Mouse (Mus musculus) kidney, embryonic 14.5 days (tissue): ENCODE data around the gene Psmd2. TPM values are rescaled to one million over a fixed set of nuclear protein-coding genes. Genes with fewer than 3 reads are reported as not detected.

ENCODE experiments used
- ATAC-seq: fragments of 200-750 bp; cut with Nextera tagmentation; 2 replicates; pipeline ENCODE4 v1.8.0; 2017; ENCODE audit warnings: moderate number of reproducible peaks, mild to moderate bottlenecking, moderate TSS enrichment, moderate library complexity; ENCODE audit not compliant: low FRiP score, low TSS enrichment
- H3K27ac ChIP-seq: fragments of 300-500 bp; sonication (generic); 2 replicates; pipeline ENCODE4 v1.5.1; 2014; ENCODE audit warnings: low read depth, mild to moderate bottlenecking, low read length, moderate library complexity, mixed read lengths
- H3K27me3 ChIP-seq: fragments of 300-500 bp; sonication (generic); 2 replicates; pipeline ENCODE4 v1.6.1; 2014; ENCODE audit warnings: mild to moderate bottlenecking, low read length; ENCODE audit not compliant: control insufficient read depth, insufficient read depth
- H3K36me3 ChIP-seq: fragments of 300-500 bp; sonication (generic); 2 replicates; pipeline ENCODE4 v1.6.1; 2014; ENCODE audit warnings: low read length, mixed read lengths; ENCODE audit not compliant: control insufficient read depth, insufficient read depth
- H3K4me1 ChIP-seq: fragments of 300-500 bp; sonication (generic); 2 replicates; pipeline ENCODE4 v1.6.1; 2014; ENCODE audit warnings: low read length, mixed read lengths; ENCODE audit not compliant: control insufficient read depth, insufficient read depth
- H3K4me2 ChIP-seq: fragments of 300-500 bp; sonication (generic); replicated peaks from 2 replicates; pipeline ENCODE4 v1.6.1; 2014; ENCODE audit warnings: low read depth, mild to moderate bottlenecking, low read length
- H3K4me3 ChIP-seq: fragments of 300-500 bp; sonication (generic); 2 replicates; pipeline ENCODE4 v1.5.1; 2014; ENCODE audit warnings: mild to moderate bottlenecking, low read length
- H3K9ac ChIP-seq: fragments of 300-500 bp; sonication (generic); 2 replicates; pipeline ENCODE4 v1.6.1; 2014; ENCODE audit warnings: low read depth, mild to moderate bottlenecking, low read length, moderate library complexity
- H3K9me3 ChIP-seq: fragments of 300-500 bp; sonication (generic); 2 replicates; pipeline ENCODE4 v1.6.1; 2016; ENCODE audit warnings: low read length; ENCODE audit not compliant: control insufficient read depth
- WGBS: fragments of 180-500 bp; shearing (Covaris S2); extraction: QIAGEN DNeasy Blood & Tissue Kit; methylation state at CpG from one replicate; pipeline ENCODE4 v1.1.7; 2014; 5-methylcytosine and 5-hydroxymethylcytosine counted together
- polyA plus RNA-seq: library from polyadenylated mRNA; unstranded; fragments of >200 nt; fragmentation: Nextera tagmentation; extraction: Ambion mirVana; gene quantifications from 2 replicates; pipeline ENCODE4 v1.2.1, GENCODE M21; 2014

Gene Psmd2
- polyA plus RNA-seq, 1 experiment from 2014 or later, result 355 TPM

DNA sequence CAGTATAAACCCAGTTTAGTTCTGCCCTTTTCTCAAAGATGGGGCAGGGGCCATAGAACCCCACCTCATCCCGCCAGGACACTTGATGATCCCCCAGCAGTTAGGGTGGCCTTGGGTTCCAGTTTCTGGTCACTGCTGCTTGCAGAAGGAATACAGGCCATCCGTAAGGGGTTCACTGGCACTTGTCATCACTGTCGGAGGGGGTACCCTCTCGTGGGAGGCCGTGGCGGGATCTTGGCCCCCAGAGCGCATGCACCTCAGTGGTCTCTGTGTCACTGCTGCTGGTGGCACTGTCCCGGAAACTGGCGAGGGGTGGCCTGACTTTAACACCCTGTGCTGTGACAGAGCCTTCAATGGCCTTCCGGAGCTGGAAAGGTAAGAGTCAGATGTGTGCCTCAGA lies 51.6 kb downstream of the Psmd2 start:
- Histone ChIP-seq H3K27ac (no peak overlapping the region), H3K27me3 (no peaks in the 10 kb centered on the region), H3K9me3 (no peaks in the 10 kb centered on the region), H3K4me2 (no peak overlapping the region), H3K36me3 (peaks cover 15% of the 10 kb centered on the region), H3K4me3 (no peak overlapping the region), H3K4me1 (peaks cover 17% of the 10 kb centered on the region; the same call in 1 of the 2 replicates), H3K9ac (no peak overlapping the region)
- no peak for ATAC-seq
- 93% methylated on average over 10 of the region's 10 CpGs for WGBS

DNA sequence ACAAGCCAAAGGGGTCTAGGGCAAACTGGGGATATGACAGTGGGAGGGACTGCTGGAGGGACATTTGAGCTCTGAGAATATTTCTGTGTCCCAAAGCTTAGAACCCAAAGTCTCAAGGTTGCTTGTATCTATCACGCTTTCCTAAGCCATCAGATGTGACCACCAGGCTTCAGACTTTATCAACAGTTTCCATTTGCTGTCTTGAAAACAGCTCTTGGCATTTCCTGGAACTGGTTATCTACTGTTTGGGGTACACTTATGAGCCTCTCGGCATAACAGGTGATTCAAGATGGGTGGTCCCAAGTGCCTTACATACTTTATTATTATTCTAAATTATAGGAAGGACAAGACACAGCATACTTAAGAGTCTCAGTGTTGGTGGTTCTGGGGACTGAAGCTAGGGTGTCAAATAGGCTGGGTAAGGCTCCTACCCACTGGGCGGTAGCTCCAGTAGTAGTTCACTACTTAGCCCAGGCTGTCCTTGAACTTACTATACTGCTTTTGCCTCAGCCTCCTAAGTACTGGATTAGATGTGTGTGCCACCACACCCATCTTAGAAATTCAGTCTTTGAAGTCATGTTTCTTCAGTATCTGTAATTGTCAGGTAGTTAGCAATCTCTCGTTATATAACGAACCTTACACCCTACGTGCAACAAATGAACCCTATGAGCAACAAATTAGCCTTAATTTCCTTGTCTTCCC lies 52.4 kb downstream of the Psmd2 start:
- Histone ChIP-seq H3K36me3 (peaks cover 20% of the 10 kb centered on the region), H3K4me3 (no peak overlapping the region), H3K27me3 (no peaks in the 10 kb centered on the region), H3K27ac (no peak overlapping the region), H3K9ac (no peak overlapping the region), H3K9me3 (no peaks in the 10 kb centered on the region), H3K4me1 (peaks cover 17% of the 10 kb centered on the region; the same call in 1 of the 2 replicates), H3K4me2 (no peak overlapping the region)
- 87% methylated on average over 6 of the region's 6 CpGs for WGBS
- ATAC-seq, result no peak

DNA sequence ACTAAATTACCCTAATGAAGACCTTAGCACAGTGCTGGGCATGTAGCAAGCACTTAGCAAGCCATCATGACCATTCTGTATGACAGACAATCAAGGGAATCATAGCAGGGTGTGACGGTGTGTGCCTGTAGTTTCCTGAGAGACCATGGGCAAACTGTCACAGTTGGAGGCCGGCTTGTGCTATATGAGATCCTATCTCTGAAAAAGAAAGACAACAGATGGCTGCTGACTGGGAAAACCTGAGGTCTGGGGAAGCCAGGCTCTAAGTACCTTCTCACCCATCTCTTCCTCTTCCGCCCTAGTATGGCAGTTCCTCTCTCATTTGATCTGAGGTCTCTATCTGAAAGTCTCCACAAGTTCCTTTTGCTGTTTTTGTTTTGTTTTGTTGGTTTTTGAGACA lies 54.3 kb downstream of the Psmd2 start:
- Histone ChIP-seq H3K4me3 (no peak overlapping the region), H3K4me1 (peaks cover 17% of the 10 kb centered on the region; the same call in 1 of the 2 replicates), H3K27ac (no peak overlapping the region), H3K4me2 (no peak overlapping the region), H3K9me3 (no peaks in the 10 kb centered on the region), H3K27me3 (no peaks in the 10 kb centered on the region), H3K36me3 (peaks cover 24% of the 10 kb centered on the region), H3K9ac (no peak overlapping the region)
- 82% methylated on average over 3 of the region's 3 CpGs for WGBS
- no peak for ATAC-seq

DNA sequence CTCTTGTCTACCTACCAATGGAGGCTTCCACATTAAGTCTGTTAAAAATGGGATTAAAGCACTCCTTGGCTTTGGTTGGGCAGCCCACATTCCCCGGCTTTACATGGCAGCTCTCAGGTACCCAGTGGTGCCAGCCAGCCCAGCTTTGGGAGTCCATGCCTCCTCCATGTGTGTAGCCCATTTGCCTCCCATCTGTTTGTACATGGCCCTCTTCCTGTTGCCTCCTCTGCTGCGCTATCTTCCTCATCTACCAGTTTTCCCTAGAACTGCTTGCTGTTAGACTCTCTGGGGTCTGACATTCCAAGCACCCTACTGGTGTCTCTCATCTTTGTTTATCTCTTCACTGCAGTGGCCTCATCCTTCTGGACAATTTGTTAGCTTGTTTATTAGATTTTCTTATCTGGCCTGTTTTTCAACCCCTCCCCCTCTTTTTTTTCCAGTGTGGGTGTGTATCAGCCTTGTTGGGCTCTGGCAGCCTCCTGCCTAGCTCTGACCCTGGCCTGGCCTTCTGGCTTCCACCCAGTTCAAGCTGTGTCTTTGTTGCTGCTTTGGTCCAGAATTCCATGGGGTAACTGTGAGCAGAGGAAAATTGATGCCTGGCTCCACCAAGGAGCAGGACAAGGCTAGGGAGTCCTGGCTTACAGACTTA lies 55.1 kb downstream of the Psmd2 start:
- no peak overlapping the region for H3K9ac ChIP-seq
- ATAC-seq, result no peak
- no peak overlapping the region for H3K4me3 ChIP-seq
- H3K27ac ChIP-seq, result 0 out of 2 replicates have a peak overlapping the region, but pooled peaks have one; percentile 1
- no peak overlapping the region for H3K4me2 ChIP-seq
- H3K27me3 ChIP-seq, result no peaks in the 10 kb centered on the region
- WGBS, result 95% methylated on average over 2 of the region's 2 CpGs
- H3K9me3 ChIP-seq, result no peaks in the 10 kb centered on the region
- peaks cover 30% of the 10 kb centered on the region for H3K36me3 ChIP-seq
- peaks cover 13% of the 10 kb centered on the region; the same call in 1 of the 2 replicates for H3K4me1 ChIP-seq

DNA sequence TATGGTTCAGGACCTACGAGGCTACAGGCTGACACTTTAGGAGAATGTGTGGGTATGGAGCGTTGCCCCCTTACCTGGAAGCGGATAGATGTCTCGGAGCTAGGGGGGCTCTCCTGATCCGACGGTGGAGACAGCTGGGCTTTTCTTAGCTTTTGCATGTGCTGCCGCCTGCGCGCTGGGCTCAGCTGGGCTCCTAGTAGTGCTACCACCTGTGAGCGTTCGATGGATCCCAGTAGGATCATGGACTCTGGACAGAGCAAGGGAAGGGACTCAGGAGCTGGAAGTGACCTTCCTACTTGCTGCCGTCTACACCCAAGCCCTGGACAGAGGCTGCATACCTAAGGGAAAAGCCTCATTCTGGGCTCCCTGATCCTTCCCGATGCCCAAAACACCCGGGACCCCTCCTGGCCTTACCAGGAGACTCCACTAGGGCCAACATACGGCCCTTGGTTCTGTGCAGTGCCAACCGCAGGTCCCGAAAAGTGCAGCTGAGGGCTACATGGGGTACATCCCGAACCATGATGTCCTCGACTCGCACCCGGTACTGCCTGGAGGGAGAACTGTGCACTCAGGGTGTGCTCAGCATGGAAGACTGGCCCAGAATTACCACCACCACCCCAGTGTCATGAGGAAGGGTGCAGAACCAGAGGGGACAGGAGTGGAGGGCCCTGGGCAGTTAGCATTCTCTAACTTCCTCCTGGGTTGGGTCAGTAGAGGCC lies 56.9 kb downstream of the Psmd2 start:
- ATAC-seq, result peak; percentile 10
- Histone ChIP-seq H3K4me2 (no peak overlapping the region), H3K36me3 (peaks cover 33% of the 10 kb centered on the region), H3K4me1 (no peaks in the 10 kb centered on the region), H3K27me3 (no peaks in the 10 kb centered on the region), H3K9me3 (no peaks in the 10 kb centered on the region), H3K9ac (no peak overlapping the region), H3K4me3 (no peak overlapping the region), H3K27ac (no peak overlapping the region)
- WGBS, result 94% methylated on average over 21 of the region's 21 CpGs

DNA sequence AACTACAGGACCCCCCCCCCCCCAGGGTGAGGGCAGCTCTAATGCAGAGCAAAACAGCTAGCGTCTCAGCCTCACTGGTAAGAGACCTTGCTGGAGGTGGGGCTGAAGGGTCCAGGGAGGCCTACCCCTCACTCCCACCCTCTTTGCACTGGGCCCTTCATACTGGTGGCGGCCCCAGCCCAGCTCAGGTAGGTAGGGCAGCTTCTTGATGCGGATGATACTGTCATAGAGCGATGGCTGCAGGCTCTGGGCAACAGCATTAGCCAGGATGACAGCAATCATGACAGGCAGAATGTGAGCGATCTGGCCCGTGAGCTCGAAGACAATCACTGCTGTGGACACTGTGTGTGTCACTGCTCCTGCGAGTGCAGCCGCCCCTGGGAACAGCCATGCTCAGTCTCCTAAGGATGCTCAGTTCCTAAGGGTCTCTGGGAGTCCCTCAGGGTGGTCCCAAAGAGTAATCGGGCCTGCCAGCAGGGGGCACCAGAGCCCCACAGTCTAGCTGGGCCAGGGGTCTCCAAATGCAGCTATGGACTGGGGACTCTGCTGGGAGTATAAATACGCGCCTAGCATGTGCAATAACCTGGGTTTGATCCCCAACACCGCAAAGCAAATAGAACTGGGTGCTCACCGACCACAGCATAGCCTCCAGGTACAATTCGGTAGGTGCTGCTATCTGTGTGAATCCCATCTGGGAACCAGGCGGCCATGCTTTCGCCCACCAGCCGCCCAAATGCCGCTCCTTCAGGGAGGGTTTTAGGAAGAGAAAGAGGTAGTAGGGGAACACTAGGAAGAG lies 57.7 kb downstream of the Psmd2 start:
- H3K9ac ChIP-seq, result no peak overlapping the region
- WGBS, result 75% methylated on average over 19 of the region's 19 CpGs
- peak; percentile 25 for ATAC-seq
- no peaks in the 10 kb centered on the region for H3K27me3 ChIP-seq
- H3K27ac ChIP-seq, result no peak overlapping the region
- no peak overlapping the region for H3K4me3 ChIP-seq
- no peaks in the 10 kb centered on the region for H3K9me3 ChIP-seq
- H3K4me2 ChIP-seq, result no peak overlapping the region
- H3K4me1 ChIP-seq, result no peaks in the 10 kb centered on the region
- peaks cover 33% of the 10 kb centered on the region for H3K36me3 ChIP-seq

DNA sequence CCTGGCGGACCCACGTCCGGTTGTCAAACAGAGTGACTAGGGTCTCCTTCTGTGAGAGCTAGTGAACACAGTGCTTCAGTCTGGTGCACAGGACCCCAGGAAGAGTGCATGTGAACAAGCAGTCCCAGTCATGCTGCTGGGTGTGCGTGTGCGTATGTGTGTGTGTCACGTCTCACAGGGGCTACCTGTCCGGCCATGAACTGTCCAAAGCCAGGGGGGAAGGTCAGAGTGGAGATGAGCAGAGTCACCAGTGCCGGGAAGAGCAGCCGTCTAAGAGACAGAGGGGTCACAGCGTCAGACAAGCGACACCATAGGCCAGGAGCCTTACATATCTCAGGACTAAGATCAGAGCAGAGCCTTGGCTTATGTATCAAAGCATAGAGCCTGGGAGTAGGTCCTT lies 58.9 kb downstream of the Psmd2 start:
- no peak overlapping the region for H3K9ac ChIP-seq
- H3K4me2 ChIP-seq, result no peak overlapping the region
- WGBS, result 94% methylated on average over 11 of the region's 11 CpGs
- no peaks in the 10 kb centered on the region for H3K27me3 ChIP-seq
- H3K4me3 ChIP-seq, result no peak overlapping the region
- no peaks in the 10 kb centered on the region for H3K9me3 ChIP-seq
- H3K36me3 ChIP-seq, result peaks cover 33% of the 10 kb centered on the region
- H3K4me1 ChIP-seq, result peaks cover 10% of the 10 kb centered on the region; the same call in 1 of the 2 replicates
- H3K27ac ChIP-seq, result no peak overlapping the region
- no peak for ATAC-seq

DNA sequence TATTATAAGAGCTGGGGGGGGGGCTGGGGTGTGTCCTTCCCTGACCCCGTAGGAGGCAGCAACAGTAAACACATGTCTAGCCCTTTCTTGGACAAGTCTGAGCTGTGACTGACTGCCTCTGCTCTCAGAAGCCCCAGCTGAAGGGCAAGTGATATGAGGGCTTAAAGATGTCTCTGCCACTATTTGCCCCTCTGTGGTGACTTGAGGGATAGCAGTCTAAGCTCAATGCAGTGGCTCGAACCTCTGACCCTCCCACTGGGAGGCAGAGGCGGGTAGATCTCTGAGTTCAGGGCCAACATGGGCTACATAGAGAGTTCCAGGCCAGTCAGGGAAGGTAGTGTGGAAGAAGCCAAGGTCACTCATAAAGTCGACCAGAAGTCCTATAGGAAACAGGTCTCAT lies 59.4 kb downstream of the Psmd2 start:
- Histone ChIP-seq H3K4me1 (peaks cover 10% of the 10 kb centered on the region; the same call in 1 of the 2 replicates), H3K27me3 (no peaks in the 10 kb centered on the region), H3K36me3 (peaks cover 29% of the 10 kb centered on the region), H3K9me3 (no peaks in the 10 kb centered on the region), H3K4me3 (no peak overlapping the region), H3K27ac (no peak overlapping the region), H3K9ac (no peak overlapping the region), H3K4me2 (no peak overlapping the region)
- ATAC-seq, result no peak
- WGBS, result 81% methylated on average over 4 of the region's 4 CpGs
